Mouse (Mus musculus) cerebellum, adult 2 months (tissue): ENCODE data around the gene Lmtk2. TPM values are rescaled to one million over a fixed set of nuclear protein-coding genes. Genes with fewer than 3 reads are reported as not detected.

Experiments used
- DNase-seq, 2 experiments: peaks; one replicate each; pipeline ENCODE4 v3.0.0; 2021
- H3K27ac ChIP-seq: fragments of 200-500 bp; 2 replicates; pipeline ENCODE4 v1.5.1; 2012; ENCODE audit warnings: low read length, control low read depth, inconsistent platforms; ENCODE audit not compliant: insufficient read depth
- H3K27me3 ChIP-seq: fragments of 200-500 bp; 2 replicates; pipeline ENCODE4 v1.6.1; 2012; ENCODE audit warnings: inconsistent platforms, mild to moderate bottlenecking, low read length, moderate library complexity; ENCODE audit not compliant: control insufficient read depth, insufficient read depth
- H3K4me1 ChIP-seq: fragments of 200-500 bp; 2 replicates; pipeline ENCODE4 v1.6.1; 2011; ENCODE audit warnings: low read length; ENCODE audit not compliant: control insufficient read depth, insufficient read depth
- H3K4me3 ChIP-seq: fragments of 200-500 bp; replicated peaks from 2 replicates; pipeline ENCODE3; 2011; ENCODE audit warnings: mild to moderate bottlenecking, low read depth, low read length, control low read depth; ENCODE audit not compliant: insufficient read depth
- CTCF ChIP-seq: fragments of 200-500 bp; IDR thresholded peaks from 2 replicates; pipeline ENCODE4 v1.5.1; 2011; ENCODE audit warnings: low read depth, mild to moderate bottlenecking, control low read depth, low read length, moderate library complexity, borderline replicate concordance; ENCODE audit not compliant: insufficient read depth
- POLR2A ChIP-seq: fragments of 200-500 bp; IDR thresholded peaks from 2 replicates; pipeline ENCODE4 v1.6.1; 2011; ENCODE audit warnings: low read length, control low read depth, borderline replicate concordance; ENCODE audit not compliant: insufficient read depth
- WGBS: fragments of 180-500 bp; shearing (Covaris S2); methylation state at CpG from one replicate; pipeline ENCODE4 v1.1.7; 2018; 5-methylcytosine and 5-hydroxymethylcytosine counted together
- polyA plus RNA-seq: library from polyadenylated mRNA; depleted of rRNA; stranded (reverse); fragments of >200 nt; gene quantifications from 2 replicates; pipeline ENCODE4 v1.2.3, GENCODE M21; 2012

The Lmtk2 gene
- polyA plus RNA-seq, 1 experiment, result 38.8 TPM

DNA sequence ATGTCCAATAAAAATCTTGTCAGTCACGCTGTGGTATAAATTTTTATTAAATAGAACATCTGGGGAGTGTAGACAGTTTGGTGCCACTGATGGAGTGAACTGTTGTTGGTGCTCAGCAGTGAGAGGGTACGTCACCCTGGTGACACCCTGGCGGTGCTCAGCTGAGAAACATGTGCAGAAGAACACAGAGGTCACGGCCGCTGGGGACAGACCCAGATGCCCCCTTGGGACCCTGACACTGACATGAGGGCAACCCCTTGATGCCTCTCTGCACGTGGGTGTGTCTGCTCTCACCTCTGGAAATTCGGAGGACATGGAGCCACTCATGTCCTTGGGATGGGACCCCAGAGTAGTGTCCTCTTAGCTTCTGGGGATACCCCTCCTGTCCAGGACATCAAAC is 94.2 kb downstream of the Lmtk2 start:
- TF ChIP-seq POLR2A, result no peak
- no peak for TF ChIP-seq CTCF
- Histone ChIP-seq H3K27me3 (no peaks in the 10 kb centered on the region), H3K4me3 (no peak overlapping the region), H3K27ac (no peak overlapping the region), H3K4me1 (peaks cover 8% of the 10 kb centered on the region)
- no peak for DNase-seq
- WGBS, result 81% methylated on average over 7 of the region's 7 CpGs

DNA sequence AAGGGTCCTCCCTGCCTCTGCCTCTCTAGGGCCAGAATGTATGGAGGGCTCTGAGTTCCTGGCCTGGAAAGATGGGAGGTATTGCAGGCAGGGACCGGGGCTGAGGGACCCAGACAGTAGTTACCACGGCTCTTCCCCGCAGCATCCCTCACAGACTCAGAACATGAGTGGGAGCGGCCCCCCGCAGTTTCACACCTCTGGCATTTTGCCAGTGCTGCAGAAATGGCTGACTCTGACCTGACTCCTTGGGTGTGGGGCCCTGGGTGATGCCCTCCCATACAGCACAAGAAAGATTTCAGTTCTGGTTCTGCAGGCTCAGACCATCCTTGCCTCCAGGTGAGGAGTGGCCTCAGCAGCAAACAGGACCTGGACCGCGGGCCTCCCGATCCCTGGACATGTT is 95.3 kb downstream of the Lmtk2 start:
- Histone ChIP-seq H3K27me3 (no peaks in the 10 kb centered on the region), H3K4me3 (no peak overlapping the region), H3K4me1 (peaks cover 10% of the 10 kb centered on the region), H3K27ac (no peak overlapping the region)
- no peak for TF ChIP-seq CTCF
- no peak for TF ChIP-seq POLR2A
- DNase-seq, result no peak
- 68% methylated on average over 8 of the region's 8 CpGs for WGBS

DNA sequence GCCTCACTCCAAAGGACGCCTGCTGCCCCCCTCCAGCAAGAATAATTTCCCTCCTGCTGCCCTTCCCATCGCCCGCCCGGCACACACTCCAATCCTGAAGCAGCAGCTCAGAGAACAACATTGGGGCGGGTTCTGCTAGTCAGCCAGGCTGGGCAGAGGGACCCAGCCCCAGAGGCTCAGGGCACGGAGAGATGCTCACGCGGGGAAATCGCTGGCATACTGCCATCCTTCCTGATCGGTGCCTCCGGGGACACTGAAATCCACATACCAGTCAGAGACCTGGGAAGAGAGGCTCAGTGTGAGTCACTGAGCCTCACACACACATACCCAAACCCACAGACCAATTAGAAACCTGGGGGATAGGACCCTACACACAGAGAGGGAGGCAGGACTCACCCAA is 100.4 kb downstream of the Lmtk2 start:
- DNase-seq, result peak in 1 of 2 experiments; percentile 40
- H3K27me3 ChIP-seq, result no peaks in the 10 kb centered on the region
- peaks cover 39% of the 10 kb centered on the region for H3K4me1 ChIP-seq
- no peak overlapping the region for H3K4me3 ChIP-seq
- no peak for TF ChIP-seq CTCF
- no peak for TF ChIP-seq POLR2A
- no peak overlapping the region for H3K27ac ChIP-seq
- WGBS, result 14% methylated on average over 11 of the region's 11 CpGs

DNA sequence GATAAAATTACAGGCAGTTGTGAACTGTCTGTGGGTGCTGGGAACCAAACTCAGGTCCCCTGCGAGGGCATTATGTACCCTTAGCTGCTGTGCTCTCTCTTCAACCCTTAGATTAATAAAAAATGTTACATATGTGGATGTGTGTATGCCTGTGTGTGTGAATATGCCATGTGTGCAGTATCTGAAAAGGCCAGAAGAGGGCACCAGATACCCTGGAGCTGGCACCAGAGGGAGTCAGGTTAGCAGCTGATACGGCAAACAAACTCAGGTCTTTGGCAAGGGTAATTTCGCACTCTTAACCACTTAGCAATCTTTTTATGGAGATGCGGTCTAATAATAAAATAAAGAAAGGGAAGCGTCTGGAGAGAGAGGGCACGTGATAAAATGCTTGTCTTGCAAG is 102.2 kb downstream of the Lmtk2 start:
- H3K27me3 ChIP-seq, result no peaks in the 10 kb centered on the region
- peaks cover 55% of the 10 kb centered on the region for H3K4me1 ChIP-seq
- H3K27ac ChIP-seq, result no peak overlapping the region
- 97% methylated on average over 6 of the region's 6 CpGs for WGBS
- no peak overlapping the region for H3K4me3 ChIP-seq
- DNase-seq, result no peak
- TF ChIP-seq CTCF (peak; percentile 29; the same call in 1 of the 2 replicates), POLR2A (no peak)

DNA sequence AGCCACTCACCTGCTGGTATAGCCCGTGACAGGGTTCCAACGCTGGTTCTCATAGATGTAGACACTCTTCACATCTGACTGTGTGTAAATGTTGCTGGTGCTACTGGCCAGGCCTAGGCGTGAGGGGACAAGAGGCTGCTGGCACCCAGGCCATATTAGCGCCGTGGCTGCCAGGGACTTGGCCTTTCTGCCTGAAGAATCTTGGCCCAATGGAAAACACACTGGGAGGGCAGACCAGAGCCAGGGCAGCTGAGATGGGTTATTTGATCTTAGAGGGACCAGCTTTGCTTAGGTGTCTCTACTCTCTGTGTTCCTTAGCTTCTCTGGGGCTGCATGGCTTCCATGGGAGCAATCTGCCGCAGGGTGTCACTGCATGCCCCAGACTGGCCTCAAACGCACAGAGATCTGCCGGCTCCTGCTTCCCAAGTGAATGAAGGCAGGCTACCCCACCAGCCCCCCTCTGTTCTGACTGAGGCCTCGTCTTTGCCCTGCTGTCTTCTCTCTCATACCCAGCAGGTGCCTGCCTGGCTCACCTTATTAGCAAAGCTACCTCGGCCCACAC is 103.2 kb downstream of the Lmtk2 start:
- Histone ChIP-seq H3K27ac (no peak overlapping the region), H3K27me3 (no peaks in the 10 kb centered on the region), H3K4me1 (peaks cover 57% of the 10 kb centered on the region), H3K4me3 (no peak overlapping the region)
- TF ChIP-seq POLR2A (no peak), CTCF (no peak)
- DNase-seq, result peak; percentile 55 to 63
- 25% methylated on average over 10 of the region's 10 CpGs for WGBS

DNA sequence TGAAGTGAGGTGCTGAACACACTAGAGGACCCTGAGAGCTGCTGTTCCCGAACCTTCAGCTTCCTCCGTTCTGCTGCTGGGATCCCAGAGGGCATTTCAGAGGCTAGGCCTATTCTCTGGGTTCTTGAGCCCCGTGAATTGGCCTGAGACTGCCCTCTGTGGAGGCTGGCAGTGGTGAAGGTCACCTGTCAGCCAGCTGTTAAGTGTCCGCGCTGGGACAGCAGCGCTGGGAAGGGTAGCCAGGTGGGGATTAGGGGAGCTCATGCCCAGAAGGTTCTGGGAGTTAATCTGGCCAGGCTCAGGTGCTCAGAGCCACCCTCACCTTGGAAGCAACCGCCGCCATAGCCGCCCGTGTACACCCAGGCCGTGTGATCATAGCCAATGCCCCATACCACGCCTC is 104.1 kb downstream of the Lmtk2 start:
- WGBS, result 57% methylated on average over 12 of the region's 12 CpGs
- H3K27ac ChIP-seq, result 0 out of 2 replicates have a peak overlapping the region, but pooled peaks have one; percentile 8
- DNase-seq, result no peak
- peaks cover 57% of the 10 kb centered on the region for H3K4me1 ChIP-seq
- H3K27me3 ChIP-seq, result no peaks in the 10 kb centered on the region
- no peak overlapping the region for H3K4me3 ChIP-seq
- no peak for TF ChIP-seq POLR2A
- TF ChIP-seq CTCF, result no peak

DNA sequence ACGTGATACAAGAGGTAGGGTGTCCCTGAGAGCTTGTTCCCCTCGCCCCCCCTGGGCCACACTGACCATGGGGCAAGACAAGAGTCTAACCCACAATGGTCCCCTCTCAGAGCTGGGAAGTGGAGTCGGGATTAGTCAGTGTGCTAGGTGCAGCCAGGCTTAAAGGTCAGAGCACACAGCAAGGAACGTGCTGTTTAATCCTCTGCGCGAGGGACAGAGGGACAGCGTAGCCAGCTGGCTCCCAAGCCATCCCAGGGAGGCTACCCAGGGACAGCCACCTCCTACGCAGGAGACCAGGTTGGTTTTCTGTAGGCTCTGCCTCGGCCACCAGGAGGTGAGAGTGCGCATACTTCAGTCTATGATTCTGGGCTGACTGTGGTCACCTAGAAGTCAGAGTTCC is 104.7 kb downstream of the Lmtk2 start:
- H3K27me3 ChIP-seq, result no peaks in the 10 kb centered on the region
- H3K4me1 ChIP-seq, result peaks cover 57% of the 10 kb centered on the region
- DNase-seq, result peak; percentile 52 to 58
- WGBS, result 21% methylated on average over 10 of the region's 10 CpGs
- no peak overlapping the region for H3K4me3 ChIP-seq
- TF ChIP-seq POLR2A (no peak), CTCF (peak; percentile 45; the same call in 1 of the 2 replicates)
- no peak overlapping the region for H3K27ac ChIP-seq

DNA sequence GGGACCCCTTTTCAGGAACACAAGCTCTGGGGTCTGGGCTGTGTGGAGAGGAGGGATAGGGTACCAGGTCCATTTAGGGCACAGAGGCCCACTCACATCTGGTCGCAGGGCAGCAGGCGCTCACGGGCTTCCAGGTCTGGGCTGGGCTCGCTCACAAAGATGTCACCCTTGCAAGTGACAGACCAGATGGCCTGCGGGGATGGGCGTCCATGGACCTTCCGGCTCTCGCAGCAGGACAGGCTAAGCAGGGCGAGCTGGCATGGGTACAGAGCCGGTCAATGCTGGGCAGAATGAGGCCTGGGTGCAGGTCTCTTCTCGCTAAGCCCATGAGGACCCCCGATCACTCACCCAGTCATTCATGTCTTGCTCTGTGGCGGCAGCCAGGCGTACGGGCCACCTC is 105.8 kb downstream of the Lmtk2 start:
- TF ChIP-seq POLR2A (no peak), CTCF (no peak)
- DNase-seq, result peak; percentile 60 to 61
- Histone ChIP-seq H3K4me1 (peaks cover 46% of the 10 kb centered on the region), H3K4me3 (no peak overlapping the region), H3K27ac (no peak overlapping the region), H3K27me3 (no peaks in the 10 kb centered on the region)
- 35% methylated on average over 15 of the region's 15 CpGs for WGBS

DNA sequence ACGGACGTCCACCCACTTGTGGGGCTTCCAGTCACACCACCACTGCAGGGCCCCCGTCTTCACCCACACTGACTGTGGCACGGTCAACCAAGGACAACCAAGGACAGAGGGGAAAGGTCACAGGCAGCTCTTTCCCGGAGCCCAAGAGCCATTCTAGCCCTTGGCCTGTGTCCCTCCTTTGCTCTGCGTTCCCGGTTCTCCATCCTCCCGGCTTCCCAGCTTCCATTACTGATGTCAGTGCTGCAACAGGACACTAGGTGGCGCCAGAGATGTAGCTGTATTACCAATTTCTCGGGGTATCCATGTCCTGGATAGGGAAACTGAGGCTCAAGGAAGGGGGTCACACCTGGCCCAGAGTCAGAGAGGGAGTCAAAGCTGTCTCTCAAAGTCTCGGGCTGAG is 107.2 kb downstream of the Lmtk2 start:
- Histone ChIP-seq H3K4me3 (no peak overlapping the region), H3K4me1 (peaks cover 41% of the 10 kb centered on the region), H3K27ac (no peak overlapping the region), H3K27me3 (no peaks in the 10 kb centered on the region)
- peak; percentile 54 to 69 for DNase-seq
- WGBS, result 37% methylated on average over 11 of the region's 11 CpGs
- TF ChIP-seq POLR2A (no peak), CTCF (peak; percentile 83)
